ENCODE assay signal across 20 mouse cellular contexts in genomic region chr12:38397754-38398312, GRCm38 (mm10).
DNase-seq lines count a peak whose midpoint lies in the region; ATAC-seq and TF ChIP-seq lines count a peak whose summit lies in the region.
"Had no signal": no experiment of that assay in that cellular context is flagged by ENCODE, and none has a peak within 500 bp of the region (broad histone marks: within the 10 kb centered on the region; RNA-seq: fewer than 3 reads in every experiment).

No protein-coding gene starts in this region.

- no peak for TF ChIP-seq POLR2A in brain, embryonic 14.5 days (IDR thresholded peaks at IDR 0.05; ENCODE audit: borderline replicate concordance, extremely low read depth, insufficient read depth, insufficient read length, poor library complexity, severe bottlenecking)
- TF ChIP-seq POLR2A in olfactory bulb, adult 2 months (IDR thresholded peaks at IDR 0.05; ENCODE audit: insufficient read depth, low read depth, low read length): no peak

- H3K4me1 ChIP-seq in hindbrain, embryonic 12.5 days: 0 out of 2 replicates have a peak, but pooled peaks cover 3% of the 10 kb centered on the region
- H3K4me1 ChIP-seq in hindbrain, postnatal 0 days (ENCODE audit: insufficient read depth, low read length): no peaks in the 10 kb centered on the region
- peaks cover 2% of the 10 kb centered on the region; the same call in 1 of the 2 replicates for H3K4me1 ChIP-seq in olfactory bulb, adult 2 months (ENCODE audit: control insufficient read depth, insufficient read depth, low read length)
- H3K4me1 ChIP-seq: embryonic facial prominence, embryonic 10.5 days; heart, embryonic 13.5 days had no signal

- H3K27ac ChIP-seq in hindbrain, embryonic 12.5 days: no peak overlapping the region
- H3K27ac ChIP-seq in hindbrain, postnatal 0 days: no peak overlapping the region
- H3K27ac ChIP-seq in olfactory bulb, adult 2 months (ENCODE audit: insufficient read depth, low read depth, low read length): peak overlapping the region; percentile 26; the same call in 1 of the 2 replicates
- H3K27ac ChIP-seq in gastrocnemius, adult 2 months: no peak overlapping the region
- H3K27ac ChIP-seq: embryonic facial prominence, embryonic 10.5 days; heart, adult 2 months; heart, embryonic 13.5 days; hindbrain, embryonic 14.5 days; neural tube, embryonic 13.5 days had no signal

- no peaks in the 10 kb centered on the region for H3K36me3 ChIP-seq in hindbrain, embryonic 12.5 days
- H3K36me3 ChIP-seq in hindbrain, postnatal 0 days (ENCODE audit: insufficient read depth, low read length): no peaks in the 10 kb centered on the region
- H3K36me3 ChIP-seq: embryonic facial prominence, embryonic 10.5 days; heart, embryonic 13.5 days; neural tube, embryonic 13.5 days had no signal

- H3K9me3 ChIP-seq in hindbrain, embryonic 12.5 days (replicated peaks): no peaks in the 10 kb centered on the region
- no peaks in the 10 kb centered on the region for H3K9me3 ChIP-seq in hindbrain, postnatal 0 days (ENCODE audit: low read length)
- H3K9me3 ChIP-seq: embryonic facial prominence, embryonic 10.5 days; heart, embryonic 13.5 days; neural tube, embryonic 13.5 days had no signal

- no peak for DNase-seq in hindbrain, postnatal 0 days (ENCODE audit: low spot score)
- peak; percentile 50 for DNase-seq in brain, adult 2 months (ENCODE audit: low read depth, low spot score)
- DNase-seq in brain, embryonic 14.5 days (ENCODE audit: low read depth): peak; percentile 65
- DNase-seq in spleen, postnatal 4 days (ENCODE audit: low spot score in 2 of 2): no peak
- no peak for DNase-seq in gastrocnemius, adult 2 months
- DNase-seq: adrenal gland, adult 8-10 months; cerebellum, adult 8-10 months; gastrocnemius, postnatal 25 days; heart, adult 2 months; heart, postnatal 14 days; kidney, adult 8-10 months; kidney, postnatal 14 days; layer of hippocampus, postnatal 36 days; lung, postnatal 4 days had no signal

- no peak overlapping the region for H3K4me2 ChIP-seq in hindbrain, embryonic 12.5 days (replicated peaks)
- H3K4me2 ChIP-seq in hindbrain, postnatal 0 days (ENCODE audit: low read depth, low read length): no peak overlapping the region
- H3K4me2 ChIP-seq: heart, embryonic 13.5 days; hindbrain, embryonic 14.5 days; neural tube, embryonic 13.5 days had no signal

- H3K4me3 ChIP-seq in hindbrain, embryonic 12.5 days: no peak overlapping the region
- no peak overlapping the region for H3K4me3 ChIP-seq in hindbrain, postnatal 0 days (ENCODE audit: low read length)
- no peak overlapping the region for H3K4me3 ChIP-seq in olfactory bulb, adult 2 months (ENCODE audit: insufficient read depth, low read depth, low read length)
- H3K4me3 ChIP-seq in gastrocnemius, adult 2 months: no peak overlapping the region
- H3K4me3 ChIP-seq: embryonic facial prominence, embryonic 10.5 days; heart, adult 2 months; heart, embryonic 13.5 days; neural tube, embryonic 13.5 days had no signal

- ATAC-seq in hindbrain, embryonic 12.5 days (ENCODE audit: low FRiP score): 0 out of 2 replicates have a peak, but pooled peaks have one; percentile 29
- ATAC-seq in hindbrain, postnatal 0 days: no peak

- H3K9ac ChIP-seq in hindbrain, embryonic 12.5 days: no peak overlapping the region
- H3K9ac ChIP-seq in hindbrain, postnatal 0 days (replicated peaks; ENCODE audit: low read length): no peak overlapping the region
- H3K9ac ChIP-seq: heart, embryonic 13.5 days; hindbrain, embryonic 14.5 days; neural tube, embryonic 13.5 days had no signal

- no peaks in the 10 kb centered on the region for H3K27me3 ChIP-seq in hindbrain, embryonic 12.5 days
- H3K27me3 ChIP-seq in hindbrain, postnatal 0 days (ENCODE audit: insufficient read depth, low read length): no peaks in the 10 kb centered on the region
- H3K27me3 ChIP-seq: heart, embryonic 13.5 days; neural tube, embryonic 13.5 days had no signal

- WGBS in hindbrain, embryonic 12.5 days: 55% methylated on average over 14 of the region's 14 CpGs
- 44% methylated on average over 14 of the region's 14 CpGs for WGBS in hindbrain, postnatal 0 days
- 29% methylated on average over 14 of the region's 14 CpGs for WGBS in olfactory bulb, adult 2 months

- intact Hi-C loops in gastrocnemius, adult 2 months (cut with DNase I): no loop called here

- TF ChIP-seq CTCF in hindbrain, postnatal 0 days (IDR thresholded peaks at IDR 0.05; ENCODE audit: low read depth): no peak
- no peak for TF ChIP-seq CTCF in brain, embryonic 14.5 days (IDR thresholded peaks at IDR 0.05; ENCODE audit: borderline replicate concordance, extremely low read depth, insufficient read depth, insufficient read length)
- no peak for TF ChIP-seq CTCF in olfactory bulb, adult 2 months (IDR thresholded peaks at IDR 0.05; ENCODE audit: insufficient read depth, low read depth, low read length)
- no peak for TF ChIP-seq CTCF in gastrocnemius, adult 2 months (IDR thresholded peaks at IDR 0.05)

Comparison
In these comparisons a context has a peak if more than half of its experiments do, and no peak if none do; other contexts are left out.
1. DNase-seq: peak in brain, adult 2 months (single experiment) and brain, embryonic 14.5 days (single experiment); none in hindbrain, postnatal 0 days (single experiment), spleen, postnatal 4 days (0 of 2) and gastrocnemius, adult 2 months (single experiment).